Mouse (Mus musculus) G1E (cell line): ENCODE measurements around the gene Dr1.

Experiments used
- CTCF ChIP-seq: IDR thresholded peaks from 2 replicates; pipeline ENCODE4 v1.5.1; 2012; ENCODE audit warnings: low read depth, low read length, inconsistent platforms, mixed read lengths
- GATA2 ChIP-seq: IDR thresholded peaks from 2 replicates; pipeline ENCODE4 v1.6.1; 2012; ENCODE audit warnings: low read depth, low read length, inconsistent platforms, borderline replicate concordance
- POLR2AphosphoS5 ChIP-seq: IDR thresholded peaks from 2 replicates; pipeline ENCODE4 v1.6.1; 2012; ENCODE audit warnings: low read depth, low read length, inconsistent platforms; ENCODE audit not compliant: insufficient replicate concordance
- TAL1 ChIP-seq: conservative IDR thresholded peaks from 2 replicates; pipeline ENCODE4 v1.6.1; 2012; ENCODE audit warnings: low read depth, low read length, inconsistent platforms, mixed read lengths

DNA sequence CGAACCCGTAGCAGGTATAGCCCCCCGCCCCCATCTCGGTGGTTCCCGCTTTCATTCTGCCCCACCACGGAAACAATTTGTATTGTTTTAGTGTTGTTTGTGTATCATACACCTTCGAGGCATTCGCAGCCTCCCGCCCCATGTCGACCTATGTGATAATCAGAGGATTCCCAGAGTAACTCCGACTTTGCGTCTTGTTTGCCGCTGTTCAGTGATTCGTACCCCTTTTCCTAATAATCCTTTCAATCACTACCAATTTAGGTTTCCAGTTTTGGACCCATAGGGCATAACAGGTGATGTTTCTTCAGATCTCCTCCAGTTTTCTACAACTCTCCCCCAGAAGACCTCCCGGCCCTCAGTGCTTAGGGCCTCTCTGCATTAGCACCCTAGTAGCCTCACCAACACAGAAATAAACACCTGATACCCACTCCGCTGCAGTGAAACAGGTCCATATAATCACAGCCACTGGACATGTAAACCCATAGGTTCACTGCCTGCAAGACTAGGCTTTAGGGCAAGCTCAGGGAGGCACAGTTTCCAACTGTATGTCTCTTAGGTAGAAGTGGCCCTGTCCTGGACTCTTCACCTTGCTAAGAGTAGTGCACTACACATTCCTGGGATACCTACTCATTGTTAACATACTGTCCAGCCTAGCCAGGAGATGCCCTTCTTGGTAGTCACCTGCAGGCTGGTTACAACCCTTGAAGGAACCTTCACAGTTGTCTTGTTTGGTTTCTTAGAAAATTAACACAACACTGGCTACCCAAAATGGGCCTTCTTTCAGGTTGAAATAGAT, 44.6 kb downstream of the Dr1 start:
- TF ChIP-seq CTCF = no peak
- no peak for TF ChIP-seq POLR2AphosphoS5
- TF ChIP-seq TAL1 = no peak
- TF ChIP-seq GATA2 = no peak
